Mouse (Mus musculus) liver, postnatal 0 days (tissue): ENCODE data around the gene Snapin.

Experiments
- CTCF ChIP-seq: sonication (generic); IDR thresholded peaks from 2 replicates; pipeline ENCODE4 v1.5.1; 2016; ENCODE audit warnings: antibody characterized with exemption, low read depth
- EP300 ChIP-seq: IDR thresholded peaks from 2 replicates; pipeline ENCODE4 v1.6.1; 2016; ENCODE audit warnings: antibody characterized with exemption, low read depth, mild to moderate bottlenecking

GRCm38 (mm10) chr3:90490696-90491256 is at the start of gene Snapin:
- TF ChIP-seq CTCF (peak; percentile 96), EP300 (no peak)
